Mouse (Mus musculus): ENCODE data around the gene Snapc4.
"Not testable (repeated sequence)": the region's sequence is repeated elsewhere in the genome, so short reads cannot be mapped to it uniquely, and the experiment has no call there.

Snapc4 gene

GRCm38 (mm10) chr2:26380131-26380771 lies at the start of gene Snapc4:
Snapc4 (minus strand) TSS chr2:26380653.
- peak; percentile 83 for DNase-seq (ENCODE audit: low spot score)

DNA sequence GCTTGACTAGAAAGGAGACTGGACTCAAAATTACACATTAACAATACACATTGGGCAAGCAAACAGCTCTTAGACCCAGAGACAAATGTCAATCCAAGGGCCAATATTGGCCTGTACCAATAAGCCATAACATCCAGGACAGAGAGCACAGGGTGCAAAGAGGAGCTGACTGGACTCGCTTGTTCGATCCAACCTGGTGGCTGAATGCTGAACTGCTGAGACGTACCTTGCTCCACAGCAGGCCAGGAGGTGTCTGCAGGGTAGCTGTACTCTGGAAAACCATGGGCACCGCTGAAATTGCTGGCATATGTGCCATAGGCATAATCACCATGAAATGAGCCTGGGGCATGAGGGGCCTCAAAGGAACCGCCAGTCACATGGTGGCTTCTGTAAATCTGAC lies 49.4 kb upstream of the Snapc4 start:
- DNase-seq (ENCODE audit: low spot score): no peak

- no peak for DNase-seq (ENCODE audit: low spot score)
Observed at GRCm38 (mm10) chr2:26424541-26424940, 44.1 kb upstream of the Snapc4 start.

DNA sequence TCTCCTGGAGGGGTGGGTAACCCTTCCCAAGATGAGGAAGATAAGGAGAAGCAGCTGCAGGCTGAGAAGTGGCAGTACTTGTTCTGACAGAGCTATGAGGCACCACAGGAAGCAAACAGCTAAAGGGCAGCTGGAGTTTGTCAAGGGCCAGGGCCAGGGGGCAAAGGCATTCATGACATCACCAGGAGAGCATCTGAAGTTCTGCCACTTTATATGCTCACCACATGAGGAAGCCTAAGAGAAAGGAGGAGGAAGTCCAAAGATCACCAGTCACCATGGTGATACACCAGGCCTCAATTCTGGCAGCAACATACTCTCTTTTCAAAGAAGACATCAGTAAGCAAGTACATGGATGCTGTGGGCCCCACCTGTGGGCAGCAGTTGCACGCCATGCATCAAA lies 42.6 kb upstream of the Snapc4 start:
- no peak for DNase-seq (ENCODE audit: low spot score)

GRCm38 (mm10) chr2:26421969-26422368 lies 41.5 kb upstream of the Snapc4 start:
- no peak for DNase-seq (ENCODE audit: low spot score)

DNA sequence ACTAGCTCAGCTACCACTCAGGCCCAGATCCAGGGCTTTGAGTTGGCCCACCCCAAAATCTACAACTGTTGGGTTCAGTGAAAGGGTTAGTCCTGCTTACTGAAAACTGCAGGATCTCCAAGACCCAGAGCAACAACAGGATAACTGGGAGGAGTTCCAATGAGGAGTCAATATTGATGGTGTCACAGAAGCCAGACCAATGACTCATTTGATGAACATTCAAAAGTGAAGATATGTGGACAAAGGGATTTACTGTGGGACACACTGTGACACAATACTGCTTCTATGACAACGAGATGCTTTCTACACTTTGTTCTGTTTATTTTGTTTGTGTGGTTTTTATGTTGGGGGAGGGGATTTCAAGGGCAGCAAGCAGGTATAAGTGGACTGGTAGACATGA lies 37.7 kb upstream of the Snapc4 start:
- DNase-seq (ENCODE audit: low spot score): no peak

DNA sequence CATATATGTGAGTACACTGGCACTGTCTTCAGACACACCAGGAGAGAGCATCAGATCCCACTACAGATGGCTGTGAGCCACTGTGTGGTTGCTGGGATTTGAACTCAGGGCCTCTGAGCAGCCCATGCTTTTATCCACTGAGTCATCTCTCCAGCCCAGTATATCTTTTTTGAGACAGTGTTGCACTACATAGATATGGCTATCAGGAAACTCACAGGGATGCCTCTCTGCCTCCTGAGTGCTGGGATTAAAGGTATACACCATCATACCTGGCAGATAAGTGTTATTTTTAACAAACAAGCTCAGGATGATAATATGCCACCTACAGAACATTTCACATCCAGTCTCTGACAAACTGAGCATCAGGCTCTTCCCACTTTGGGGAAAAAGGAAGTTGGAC lies 36.6 kb upstream of the Snapc4 start:
- no peak for DNase-seq (ENCODE audit: low spot score)

GRCm38 (mm10) chr2:26410931-26411411 lies 30.5 kb upstream of the Snapc4 start:
- no peak for DNase-seq (ENCODE audit: low spot score)

DNA sequence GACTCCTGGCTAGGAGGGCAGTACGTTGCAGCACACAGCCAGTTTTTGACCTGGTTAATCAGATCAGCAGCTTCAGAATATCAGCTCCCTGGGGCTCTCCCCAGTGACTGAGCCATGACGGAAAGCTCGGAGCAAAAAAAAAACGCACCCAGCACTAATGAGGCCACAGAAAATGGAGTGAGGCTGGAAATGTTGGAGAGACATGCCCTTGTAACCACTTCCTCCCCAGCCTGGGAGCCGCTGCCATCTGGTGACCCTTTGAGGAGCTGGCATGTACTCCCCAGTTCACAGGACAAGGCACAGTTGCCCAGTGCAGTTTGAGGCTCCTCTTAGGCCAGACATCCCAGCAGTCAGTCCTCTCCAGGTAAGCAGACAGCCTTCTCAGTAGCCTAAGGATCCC lies 29.6 kb upstream of the Snapc4 start:
- DNase-seq (ENCODE audit: low spot score): no peak

DNA sequence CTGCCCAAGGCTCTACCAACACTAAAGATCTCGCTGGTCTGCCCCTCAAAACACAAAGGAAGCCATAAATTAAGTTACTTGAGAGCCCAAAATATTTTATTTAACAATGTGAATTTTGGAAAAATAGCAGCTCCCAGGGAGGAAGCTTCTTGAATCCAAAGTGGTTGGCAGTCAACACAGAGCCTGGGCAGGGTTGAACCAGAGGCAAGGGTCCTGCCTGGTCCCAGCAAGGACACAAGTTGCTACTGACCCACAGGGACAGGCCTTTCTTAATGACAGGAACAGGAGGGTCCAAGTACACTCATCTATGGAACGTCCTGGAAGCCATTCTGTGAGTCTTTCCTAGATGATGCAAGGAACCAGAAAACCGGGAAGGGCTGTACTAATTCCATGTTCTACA lies 28.9 kb upstream of the Snapc4 start:
- no peak for DNase-seq (ENCODE audit: low spot score)

DNA sequence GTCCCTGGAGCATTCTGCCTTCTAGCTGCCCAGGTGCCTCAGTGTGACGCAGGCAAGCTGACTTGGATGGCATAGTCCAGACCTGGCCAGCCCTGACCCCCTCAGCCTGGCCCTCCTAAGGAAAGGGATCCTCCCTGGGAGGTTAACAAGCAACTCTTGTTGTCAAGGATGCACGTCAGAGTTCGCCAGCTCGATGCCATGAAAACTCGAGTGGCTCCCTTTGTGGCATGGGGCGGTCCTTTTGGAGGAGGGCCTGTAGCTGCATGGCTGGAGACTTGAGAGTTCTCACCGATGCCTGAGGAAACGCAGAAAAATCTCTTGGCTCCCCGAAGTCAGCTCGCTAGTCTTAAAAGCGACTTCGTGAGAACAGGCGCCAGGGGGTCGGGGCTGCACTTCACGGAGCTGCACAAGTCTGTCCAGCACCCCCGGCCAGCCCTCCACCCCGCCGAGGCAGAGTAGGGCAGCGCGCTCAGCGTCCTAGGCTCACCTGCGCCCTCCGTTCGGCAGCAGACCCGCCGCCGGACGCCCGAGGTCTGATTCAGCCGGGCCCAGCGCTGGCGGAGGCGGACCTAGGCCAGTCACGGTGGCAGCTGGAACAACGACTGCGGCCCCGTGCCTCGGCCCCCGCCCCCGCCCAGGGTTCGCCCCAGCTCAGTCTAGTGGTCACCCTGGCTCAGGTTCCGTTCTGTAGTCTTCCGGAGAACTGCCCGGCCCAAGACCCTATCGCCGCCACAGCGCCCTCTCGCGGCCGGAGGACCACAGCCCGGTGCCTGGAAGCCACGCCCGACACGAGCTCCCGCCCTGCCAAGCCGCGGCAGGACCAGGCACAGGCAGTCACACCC lies 28.3 kb upstream of the Snapc4 start, which contains the start of gene Inpp5e:
Gene Inpp5e (minus strand): TSS at position 689 of the 842 bp plus-strand sequence.
- peak; percentile 96 for DNase-seq (ENCODE audit: low spot score)

GRCm38 (mm10) chr2:26403306-26403705 lies 22.9 kb upstream of the Snapc4 start:
- DNase-seq (ENCODE audit: low spot score): no peak

DNA sequence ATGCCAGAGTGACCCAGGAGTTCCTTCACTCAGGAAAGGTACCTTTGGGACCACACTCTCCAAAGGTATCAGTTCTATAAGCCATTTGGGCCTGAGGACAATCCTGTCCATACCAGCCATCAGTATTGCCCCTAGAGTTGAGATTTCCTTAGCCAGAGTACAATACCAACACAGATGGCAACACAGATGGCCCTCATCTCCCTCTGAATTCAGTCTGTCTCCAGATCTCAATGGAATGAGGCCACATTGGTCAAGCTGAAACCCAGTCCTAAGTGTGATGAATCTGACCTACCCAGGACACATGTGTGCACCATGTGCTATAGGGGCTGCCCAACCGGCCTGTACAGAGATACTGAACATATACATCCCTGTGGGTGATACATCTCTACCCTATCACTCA lies 21.8 kb upstream of the Snapc4 start:
- no peak for DNase-seq (ENCODE audit: low spot score)

GRCm38 (mm10) chr2:26401023-26401422 lies 20.6 kb upstream of the Snapc4 start:
- DNase-seq (ENCODE audit: low spot score): no peak

- no peak for DNase-seq (ENCODE audit: low spot score)
Observed at GRCm38 (mm10) chr2:26400296-26400695, 19.8 kb upstream of the Snapc4 start.

DNA sequence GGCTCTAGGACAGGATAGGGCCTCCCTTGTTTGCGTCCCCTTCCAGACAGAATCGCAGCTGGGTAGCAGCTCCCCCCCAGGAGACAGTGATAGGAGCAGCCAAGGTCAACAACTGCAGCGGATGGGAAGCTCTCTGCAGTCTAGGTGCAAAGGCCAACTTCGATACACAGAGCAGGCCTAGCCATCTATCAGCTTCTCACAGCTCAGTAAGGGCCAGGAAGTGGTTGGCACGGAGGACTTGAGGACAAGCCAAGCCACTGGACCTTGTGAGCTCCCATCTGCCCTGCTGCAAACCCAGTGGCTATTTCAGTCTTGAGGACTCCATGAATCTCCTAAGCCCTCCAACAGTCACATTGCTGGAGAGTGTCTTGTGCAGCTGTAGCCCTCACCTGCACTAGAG lies 19.2 kb upstream of the Snapc4 start:
- DNase-seq (ENCODE audit: low spot score): no peak

GRCm38 (mm10) chr2:26398978-26399377 lies 18.5 kb upstream of the Snapc4 start:
- no peak for DNase-seq (ENCODE audit: low spot score)

DNA sequence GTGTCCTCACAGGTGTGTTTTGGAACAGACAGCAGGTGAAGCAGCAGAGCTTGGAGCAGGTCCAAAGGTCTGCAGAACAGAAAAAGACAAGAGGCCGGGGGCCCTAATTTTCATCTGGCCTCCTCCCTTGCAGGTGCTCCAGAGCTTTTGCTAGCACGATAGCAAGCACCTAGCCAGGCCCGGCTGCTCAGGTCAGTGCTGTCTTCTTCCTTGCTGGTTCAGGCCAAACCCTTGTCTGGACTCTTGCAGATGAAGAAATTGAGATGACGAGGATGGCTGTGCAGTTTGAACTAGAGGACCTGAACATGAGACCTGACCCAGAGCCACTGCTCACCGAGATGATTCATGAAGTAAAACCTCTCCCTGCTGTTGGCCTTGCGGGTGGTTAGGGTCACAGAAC lies 11.2 kb upstream of the Snapc4 start:
- DNase-seq (ENCODE audit: low spot score): no peak

- DNase-seq (ENCODE audit: low spot score): no peak
Observed at GRCm38 (mm10) chr2:26390954-26391353, 10.5 kb upstream of the Snapc4 start.

- DNase-seq (ENCODE audit: low spot score): peak; percentile 80
Observed at GRCm38 (mm10) chr2:26389154-26389690, 8.8 kb upstream of the Snapc4 start, which contains the start of the genes Entr1 and Pmpca. Entr1 (minus strand) TSS chr2:26389316. Pmpca (plus strand) TSS chr2:26389339.

DNA sequence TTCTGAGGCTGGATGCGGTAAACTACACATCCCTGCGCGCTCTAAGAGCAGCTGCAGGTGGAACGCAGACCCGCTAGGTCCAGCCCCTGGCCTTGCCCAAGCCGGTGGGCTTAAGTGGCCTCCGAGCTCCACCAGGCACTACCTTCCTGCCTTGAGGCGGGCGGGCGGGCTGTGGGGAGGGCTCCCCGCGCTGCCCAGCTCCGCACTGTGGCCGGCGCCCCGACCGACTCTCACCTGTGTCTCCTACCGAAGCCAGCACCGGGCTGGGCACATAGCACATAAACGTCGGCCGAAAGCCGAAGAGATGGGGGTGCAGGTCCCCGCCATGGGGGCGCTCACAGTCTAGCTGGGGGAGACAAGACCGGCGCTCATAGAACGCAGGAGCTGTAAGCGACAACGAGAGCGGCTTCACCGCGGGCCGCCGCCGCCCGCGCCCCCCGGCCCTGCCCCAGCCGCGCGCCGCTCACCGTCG lies 8.3 kb upstream of the Snapc4 start:
- no peak for DNase-seq (ENCODE audit: low spot score)

DNA sequence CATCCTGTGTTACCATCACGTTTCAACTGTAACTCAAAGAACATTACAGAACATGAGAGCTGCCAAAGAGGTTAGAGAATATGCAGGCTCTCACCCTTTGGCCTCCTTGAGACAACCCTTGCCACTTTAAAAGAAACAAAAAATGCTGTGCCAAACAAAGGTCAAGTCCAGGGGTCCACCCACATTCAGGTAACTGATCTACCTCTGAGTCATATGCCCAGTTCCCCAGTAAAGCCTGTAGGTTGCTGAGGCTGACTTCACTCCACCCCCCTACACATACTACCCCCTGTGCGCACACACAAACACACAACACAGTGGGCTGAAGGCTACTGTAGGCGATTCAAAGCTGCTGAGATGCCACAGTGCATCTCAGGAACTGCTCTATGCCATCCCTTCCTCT lies 7.3 kb upstream of the Snapc4 start:
- DNase-seq (ENCODE audit: low spot score): no peak

GRCm38 (mm10) chr2:26380871-26381270 lies 418 bp upstream of the Snapc4 start:
- not testable (repeated sequence) for DNase-seq (ENCODE audit: low spot score)

Measured in layer of hippocampus, adult 11-12 months (tissue).